Mouse (Mus musculus) heart, postnatal 36 days (tissue): ENCODE results near the gene Zscan10. TPM values are rescaled to one million over a fixed set of nuclear protein-coding genes. Genes with fewer than 3 reads are reported as not detected.
"Not testable (repeated sequence)": the region's sequence is repeated elsewhere in the genome, so short reads cannot be mapped to it uniquely, and the experiment has no call there.

Experiments used
- DNase-seq, 2 experiments: peaks; one replicate each; pipeline ENCODE4 v3.0.0; 2021 to 2022
- intact Hi-C: fragments of 180-260 bp; cut with DNase I; formaldehyde crosslinking; loops from one replicate; pipeline ENCODE4 v1.15.1; 2025
- total RNA-seq, 2 experiments: library from RNA; stranded (reverse); gene quantifications; 2 replicates each; pipeline ENCODE4 v1.2.3; 2021

The Zscan10 gene
- total RNA-seq, 2 experiments from 2014 or later: not detected

GRCm38 (mm10) chr17:23585721-23586491, 14.8 kb upstream of the Zscan10 start:
- intact Hi-C loops: loop anchor here (2.0 kb wide), 1 partner anchor 13 kb away; the partner anchor contains the start of gene Zfp13
- peak; percentile 43 to 54 for DNase-seq

GRCm38 (mm10) chr17:23587253-23587652, 13.4 kb upstream of the Zscan10 start:
- DNase-seq: no peak
- intact Hi-C loops: no loop called here

- DNase-seq: peak; percentile 85 to 89
- intact Hi-C loops: loop anchor here (2.0 kb wide), 1 partner anchor 28 kb away; the partner anchor contains the start of gene Zfp213
Observed at GRCm38 (mm10) chr17:23592208-23592925, 8.3 kb upstream of the Zscan10 start.

- no peak for DNase-seq
- intact Hi-C loops: loop anchor here (2.0 kb wide), 1 partner anchor 28 kb away; the partner anchor contains the start of gene Zfp213
Observed at GRCm38 (mm10) chr17:23592926-23593300, 7.7 kb upstream of the Zscan10 start.

DNA sequence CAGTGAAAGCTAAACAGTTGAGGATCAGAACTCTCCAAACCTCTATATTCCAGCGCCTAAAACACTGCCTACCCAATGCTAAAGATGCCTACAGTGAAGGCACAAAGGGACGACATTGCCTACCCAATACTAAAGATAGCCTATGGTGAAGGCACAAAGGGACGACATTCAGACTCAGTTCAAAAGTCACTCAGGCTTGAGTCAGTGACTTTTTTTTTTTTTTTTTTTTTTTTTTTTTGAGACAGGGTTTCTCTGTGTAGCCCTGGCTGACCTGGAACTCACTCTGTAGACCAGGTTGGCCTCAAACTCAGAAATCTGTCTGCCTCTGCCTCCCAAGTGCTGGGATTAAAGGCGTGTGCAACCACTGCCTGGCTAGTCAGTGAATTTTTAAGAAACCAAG, 5.5 kb upstream of the Zscan10 start:
- intact Hi-C loops, DNase-seq: not testable (repeated sequence)

GRCm38 (mm10) chr17:23598582-23599552, 1.8 kb upstream of the Zscan10 start, which contains the start of gene Zfp13:
TSS of gene Zfp13 (minus strand) at chr17:23599487.
- intact Hi-C loops: loop anchor here (2.0 kb wide), 1 partner anchor 14 kb away; no protein-coding TSS in a partner anchor
- DNase-seq: peak; percentile 78 to 79

GRCm38 (mm10) chr17:23599605-23600063, 1.0 kb upstream of the Zscan10 start:
- intact Hi-C loops: loop anchor here (2.0 kb wide), 1 partner anchor 15 kb away; no protein-coding TSS in a partner anchor
- DNase-seq: no peak

DNA sequence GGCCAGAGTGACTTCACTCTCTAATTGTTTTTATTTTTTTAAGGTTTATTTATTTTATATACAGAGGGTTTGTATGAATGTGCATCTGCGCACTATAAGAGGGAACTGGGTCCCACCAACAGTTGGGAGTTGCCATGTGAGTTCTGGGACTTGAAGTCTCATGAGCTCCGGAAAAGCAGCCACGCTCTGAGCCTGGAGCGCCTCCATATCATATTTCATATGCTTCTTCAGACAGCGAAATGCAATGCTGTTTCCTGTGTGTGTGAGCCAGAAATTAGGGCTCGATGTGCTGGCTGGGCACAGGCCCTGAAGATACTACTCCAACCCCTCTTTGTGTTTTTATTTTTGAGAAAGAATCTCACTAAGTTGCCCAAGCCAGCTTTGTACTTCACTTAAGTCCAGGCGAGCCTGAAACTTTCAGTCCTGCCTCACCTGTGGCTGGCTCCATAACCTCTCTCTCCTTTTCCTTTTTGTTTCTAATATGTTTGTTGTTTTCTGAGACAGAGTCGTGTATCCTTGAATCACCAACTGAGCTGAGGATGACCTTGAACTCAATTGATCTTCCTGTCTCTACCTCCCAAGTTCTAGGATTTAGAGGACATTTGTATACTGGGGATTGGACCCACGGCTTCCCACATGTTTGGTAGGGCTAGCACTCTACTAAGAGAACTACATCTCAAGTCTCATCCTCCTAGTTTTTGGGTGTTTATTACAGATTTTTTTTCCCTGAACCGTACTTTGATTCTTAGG, 1.4 kb downstream of the Zscan10 start:
- no peak for DNase-seq
- intact Hi-C loops: loop anchor here (2.0 kb wide), 1 partner anchor 31 kb away; no protein-coding TSS in a partner anchor

DNA sequence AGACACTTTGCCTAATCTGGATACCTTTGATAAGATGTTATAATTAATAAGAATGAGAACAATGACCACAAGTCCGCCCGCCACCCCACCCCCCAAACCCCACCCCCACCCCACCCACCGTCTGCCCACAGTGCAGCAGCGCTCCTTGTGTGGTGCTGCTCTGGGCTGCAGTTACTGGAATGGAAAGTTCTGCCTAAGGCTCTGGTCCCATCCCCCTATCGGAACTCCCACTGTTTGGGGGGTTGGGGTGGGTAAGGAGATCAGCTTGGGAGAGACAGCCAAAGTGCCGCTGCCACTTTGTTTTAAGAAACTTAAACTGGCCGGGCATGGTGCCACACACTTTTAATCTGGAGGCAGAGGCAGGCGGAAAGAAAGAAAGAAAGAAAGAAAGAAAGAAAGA, 2.4 kb downstream of the Zscan10 start:
- DNase-seq: no peak

DNA sequence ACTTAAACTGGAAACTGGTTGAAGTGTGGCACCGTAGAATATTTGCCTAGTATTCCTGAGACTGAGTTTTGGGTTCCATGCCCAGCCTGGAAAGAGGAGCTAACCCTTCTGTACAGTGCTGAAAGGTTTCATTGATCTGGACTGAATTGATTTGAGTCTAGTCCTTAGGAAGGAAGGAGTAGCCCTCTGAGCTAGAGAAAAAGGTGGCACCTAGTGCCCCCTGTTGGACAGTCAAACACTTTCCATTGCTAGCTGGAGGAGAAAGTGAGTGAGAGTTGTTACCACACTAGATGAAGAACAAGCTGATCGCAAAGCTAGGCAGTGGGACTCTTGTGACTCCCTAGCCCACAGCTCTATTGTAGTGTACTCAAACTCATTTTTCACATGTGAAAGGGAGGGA, 2.9 kb downstream of the Zscan10 start:
- DNase-seq: no peak
- intact Hi-C loops: loop anchor here (2.0 kb wide), 1 partner anchor 33 kb away; no protein-coding TSS in a partner anchor

More for the DNA sequence above, 2.4 kb downstream of the Zscan10 start:
- intact Hi-C loops: loop anchor here (2.0 kb wide), 1 partner anchor 32 kb away; no protein-coding TSS in a partner anchor

- no peak for DNase-seq
- intact Hi-C loops: no loop called here
Observed at GRCm38 (mm10) chr17:23604394-23604793, 3.7 kb downstream of the Zscan10 start.

GRCm38 (mm10) chr17:23605220-23605619, 4.6 kb downstream of the Zscan10 start:
- intact Hi-C loops: no loop called here
- no peak for DNase-seq

DNA sequence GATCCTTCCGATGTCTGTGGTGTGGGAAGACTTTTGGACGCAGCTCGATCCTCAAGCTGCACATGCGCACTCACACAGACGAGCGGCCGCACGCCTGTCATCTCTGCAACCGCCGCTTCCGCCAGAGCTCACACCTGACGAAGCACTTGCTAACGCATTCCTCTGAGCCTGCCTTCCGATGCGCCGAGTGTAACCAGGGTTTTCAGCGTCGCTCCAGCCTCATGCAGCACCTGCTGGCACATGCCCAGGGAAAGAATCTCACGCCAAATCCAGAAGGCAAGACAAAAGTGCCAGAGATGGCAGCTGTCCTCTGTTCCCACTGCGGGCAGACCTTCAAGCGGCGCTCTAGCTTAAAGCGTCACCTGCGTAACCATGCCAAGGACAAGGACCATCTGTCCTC, 9.0 kb downstream of the Zscan10 start:
- DNase-seq: no peak
- intact Hi-C loops: loop anchor here (1.0 kb wide), 1 partner anchor 39 kb away; no protein-coding TSS in a partner anchor

GRCm38 (mm10) chr17:23610361-23610800, 9.7 kb downstream of the Zscan10 start:
- intact Hi-C loops: loop anchor here (1.0 kb wide), 1 partner anchor 40 kb away; no protein-coding TSS in a partner anchor
- DNase-seq: peak; percentile 44 to 65

- intact Hi-C loops: no loop called here
- no peak for DNase-seq
Observed at GRCm38 (mm10) chr17:23617087-23617486, 16.4 kb downstream of the Zscan10 start.

DNA sequence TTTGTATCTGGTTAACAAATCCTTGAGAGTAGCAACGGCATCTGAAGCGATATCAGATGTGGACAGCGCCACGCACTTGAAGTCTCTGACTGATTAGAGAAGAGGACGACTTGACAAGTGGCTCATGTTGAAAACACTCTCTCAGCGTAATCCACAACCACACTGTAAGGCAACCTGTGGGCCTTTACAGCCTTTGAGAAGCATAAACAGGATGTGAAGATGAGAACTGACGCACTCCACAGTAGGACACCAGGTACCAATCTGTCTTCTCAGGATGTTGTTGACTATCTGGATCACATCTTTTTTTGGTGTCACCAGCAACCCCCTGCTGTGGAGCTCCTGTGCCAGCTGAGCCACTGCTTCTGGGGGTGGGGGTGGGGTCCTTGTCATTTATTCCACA, 19.7 kb downstream of the Zscan10 start:
- no peak for DNase-seq
- intact Hi-C loops: no loop called here

- intact Hi-C loops: no loop called here
- DNase-seq: no peak
Observed at GRCm38 (mm10) chr17:23627813-23628212, 27.2 kb downstream of the Zscan10 start.

- peak; percentile 78 to 84 for DNase-seq
- intact Hi-C loops: loop anchor here (2.0 kb wide), 1 partner anchor 60 kb away; no protein-coding TSS in a partner anchor
Observed at GRCm38 (mm10) chr17:23630195-23631020, 29.8 kb downstream of the Zscan10 start.
